Mouse (Mus musculus) right cerebral cortex, adult 18-20 months (tissue): ENCODE data around the gene Pofut1.
A peak's percentile ranks its signal among the peaks of the same experiment; 100 is the strongest.

Experiments used
- DNase-seq: peaks from one replicate; pipeline ENCODE4 v3.0.0; 2022; ENCODE audit warnings: mixed read lengths

The Pofut1 gene

GRCm38 (mm10) chr2:153290938-153291928, 49.9 kb downstream of the Pofut1 start, which contains the start of gene Kif3b:
Kif3b (plus strand) TSS chr2:153291413.
- peak; percentile 90 for DNase-seq

DNA sequence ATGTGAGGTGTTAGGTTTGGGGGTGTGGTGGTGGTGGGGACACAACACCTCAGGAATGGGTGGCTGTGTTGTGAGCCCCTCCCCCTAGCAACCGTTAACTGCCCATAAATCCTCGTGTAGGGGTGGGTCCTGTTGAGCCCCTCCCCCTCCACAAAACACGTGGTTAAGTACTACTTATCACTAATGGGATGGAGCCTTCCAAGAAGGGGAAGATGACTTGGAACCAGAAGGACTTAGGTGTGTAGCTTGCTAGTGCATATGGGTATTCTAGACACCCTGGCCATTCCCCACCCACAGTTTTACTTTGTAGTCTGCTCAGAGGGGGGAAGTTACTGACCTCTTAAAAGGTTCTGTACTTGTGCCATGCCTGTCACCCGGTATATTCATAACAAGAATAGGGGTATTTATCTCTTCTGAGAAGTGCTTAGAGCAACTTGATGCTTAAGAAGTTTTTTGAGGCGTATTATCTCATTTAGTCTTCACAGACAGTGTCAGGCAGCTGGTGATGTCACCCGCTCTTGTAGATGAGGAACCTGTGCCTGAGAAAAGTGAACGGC, 51.0 kb downstream of the Pofut1 start:
- DNase-seq: no peak

GRCm38 (mm10) chr2:153295196-153295595, 53.9 kb downstream of the Pofut1 start:
- DNase-seq: no peak

DNA sequence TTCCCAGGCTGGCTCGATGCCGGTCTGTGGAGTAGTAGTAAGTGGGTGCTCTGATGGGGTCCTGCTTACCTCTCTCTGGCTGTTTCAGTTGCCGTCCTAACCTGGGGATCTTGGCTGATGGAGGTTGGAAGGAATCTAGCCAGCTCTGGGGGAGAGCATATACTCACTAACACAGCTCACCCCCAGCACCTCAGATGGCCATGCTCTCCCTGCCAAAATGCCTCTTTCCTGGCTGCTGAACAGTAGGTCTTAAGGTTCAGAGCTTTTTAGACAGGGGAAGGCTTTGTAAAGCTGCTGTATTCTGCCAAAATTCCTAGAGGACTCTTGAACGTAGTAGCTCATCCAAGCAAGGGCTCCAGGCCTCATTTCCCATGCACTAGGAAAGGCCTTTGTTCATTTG, 56.4 kb downstream of the Pofut1 start:
- no peak for DNase-seq

DNA sequence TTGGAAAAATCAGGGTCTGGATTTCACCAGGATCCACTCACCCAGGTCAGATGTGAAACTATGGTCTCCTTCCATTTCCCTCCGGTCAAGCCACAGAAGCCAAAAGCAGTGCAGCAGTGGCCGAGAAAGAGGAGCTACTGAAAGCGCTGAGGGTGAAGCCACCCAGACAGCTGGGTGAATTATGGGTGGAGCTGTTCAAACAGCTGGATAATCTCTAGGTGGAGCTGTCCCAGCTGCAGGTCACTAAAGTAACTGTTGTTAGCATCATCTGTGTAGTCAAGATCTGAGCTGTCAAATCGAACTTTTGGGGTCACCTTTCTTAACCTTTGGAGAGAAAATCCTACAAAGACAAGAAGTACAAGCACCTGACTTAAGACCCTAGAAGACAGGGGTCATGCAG, 57.1 kb downstream of the Pofut1 start:
- DNase-seq: no peak

DNA sequence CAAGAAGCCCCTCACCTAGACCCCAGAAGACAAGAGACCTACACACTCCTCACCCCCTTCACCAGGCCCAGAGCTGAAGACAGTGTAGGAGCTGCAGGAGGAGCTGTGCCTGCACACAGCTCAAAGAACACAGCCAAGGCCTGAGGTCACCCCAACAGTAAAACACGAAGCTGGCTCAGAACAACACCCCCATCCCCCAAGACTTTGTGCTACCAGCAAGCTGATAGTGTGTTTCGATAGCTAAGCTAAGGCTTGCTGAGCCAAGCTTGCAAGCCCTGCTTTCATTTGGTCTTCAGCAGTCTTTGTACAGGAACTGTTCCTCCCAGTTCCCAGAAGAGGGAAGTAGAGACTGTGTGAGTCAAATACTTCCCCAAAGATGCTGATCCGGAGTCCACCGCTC, 57.5 kb downstream of the Pofut1 start:
- no peak for DNase-seq

DNA sequence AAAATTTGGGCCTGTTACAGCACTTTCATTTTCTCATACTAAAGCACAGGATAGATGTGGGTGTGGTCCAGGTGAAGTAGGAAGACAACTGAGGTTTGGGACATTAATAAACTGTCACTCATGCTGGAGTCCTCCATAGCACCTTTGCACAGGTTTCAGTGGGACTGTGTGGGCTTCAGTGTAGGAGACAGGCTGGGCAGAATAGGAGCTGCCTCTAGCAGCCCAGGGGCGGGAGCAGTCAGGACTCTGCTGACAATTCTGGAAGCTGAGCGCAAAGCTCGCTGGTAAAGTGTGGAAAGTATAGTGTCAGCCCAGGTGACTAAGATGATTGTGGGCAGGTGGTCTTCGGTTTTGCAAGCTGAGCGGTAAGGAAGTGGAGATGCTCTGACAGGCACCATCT, 59.8 kb downstream of the Pofut1 start:
- DNase-seq: no peak

DNA sequence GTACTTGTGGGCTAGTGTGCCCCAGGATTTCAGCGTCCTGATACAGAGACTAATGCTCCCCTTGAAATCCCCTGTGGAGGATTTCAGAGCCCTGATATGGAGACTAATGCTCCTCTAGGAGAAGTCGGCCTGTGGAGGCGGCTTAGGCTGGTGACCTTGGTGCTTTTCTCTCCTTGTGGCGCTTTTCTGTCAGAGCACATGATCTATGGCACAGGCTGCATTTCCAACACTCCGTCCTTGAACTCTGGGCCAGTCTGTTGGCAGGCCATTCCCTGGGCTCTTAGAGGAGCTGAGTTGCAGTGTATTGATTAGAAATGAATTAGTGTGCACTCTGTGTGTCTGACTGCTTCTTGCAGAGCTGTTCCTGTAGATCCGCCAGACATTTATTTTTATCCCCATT, 63.9 kb downstream of the Pofut1 start:
- no peak for DNase-seq

- DNase-seq: no peak
Measured at GRCm38 (mm10) chr2:153308586-153308985, 67.3 kb downstream of the Pofut1 start.

DNA sequence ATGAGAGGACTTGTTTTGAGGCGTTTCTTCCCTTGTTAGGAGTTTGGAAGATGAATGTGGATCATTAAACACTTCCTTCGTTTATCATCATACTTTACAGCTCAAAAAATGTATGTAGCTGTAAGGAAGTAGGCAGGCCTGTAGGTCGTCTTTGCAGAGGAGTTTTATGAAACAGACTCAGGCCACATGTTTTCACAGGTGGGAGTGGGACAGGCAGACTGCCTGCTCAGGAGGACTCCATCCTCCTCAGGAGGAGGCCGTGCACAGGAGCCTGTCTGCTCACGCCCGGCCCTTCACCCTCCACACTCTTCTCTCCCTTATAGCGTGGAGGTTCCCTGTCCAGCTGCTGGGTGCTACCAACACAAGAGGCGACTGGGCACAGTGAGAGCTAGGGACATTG, 67.8 kb downstream of the Pofut1 start:
- DNase-seq: no peak

- DNase-seq: no peak
Measured at GRCm38 (mm10) chr2:153310228-153310627, 68.9 kb downstream of the Pofut1 start.

DNA sequence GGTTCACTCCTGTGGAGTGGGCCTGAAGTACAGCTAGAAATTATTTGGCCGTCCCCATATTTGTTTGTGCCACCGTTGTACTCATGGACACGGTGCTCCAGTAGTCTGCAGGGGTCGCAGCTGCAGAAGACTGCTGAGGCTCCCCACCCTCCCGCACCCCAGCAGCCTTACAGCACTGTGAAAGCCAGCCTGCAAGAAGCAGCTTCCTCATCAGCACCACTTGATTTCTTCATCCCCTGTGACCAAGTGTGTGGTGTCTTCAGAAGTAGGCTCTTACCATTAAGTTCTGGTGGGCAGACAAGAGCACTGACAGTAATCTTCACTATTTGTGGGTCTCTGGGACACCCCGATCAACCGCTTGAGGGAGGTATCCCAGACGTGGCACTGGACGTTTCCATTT, 71.6 kb downstream of the Pofut1 start:
- no peak for DNase-seq

DNA sequence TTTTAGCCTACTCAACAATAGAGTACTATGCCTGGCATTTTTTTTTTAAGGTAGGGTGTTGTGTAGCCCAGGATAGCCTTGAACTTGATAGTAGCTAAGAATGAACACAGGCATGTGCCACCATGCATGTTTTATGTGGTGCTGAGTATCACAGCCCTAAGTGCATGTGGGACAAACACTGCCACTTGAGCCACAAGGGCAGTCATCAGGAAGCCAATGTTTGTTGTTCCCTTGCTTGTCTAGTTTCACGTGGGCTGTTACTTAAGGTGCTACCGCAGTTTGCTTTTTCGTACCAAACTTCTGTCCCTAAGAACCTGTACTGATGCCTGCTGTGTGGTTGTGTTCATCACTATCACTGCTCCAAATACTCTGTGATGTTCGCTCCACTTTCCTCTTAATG, 77.1 kb downstream of the Pofut1 start:
- DNase-seq: no peak

DNA sequence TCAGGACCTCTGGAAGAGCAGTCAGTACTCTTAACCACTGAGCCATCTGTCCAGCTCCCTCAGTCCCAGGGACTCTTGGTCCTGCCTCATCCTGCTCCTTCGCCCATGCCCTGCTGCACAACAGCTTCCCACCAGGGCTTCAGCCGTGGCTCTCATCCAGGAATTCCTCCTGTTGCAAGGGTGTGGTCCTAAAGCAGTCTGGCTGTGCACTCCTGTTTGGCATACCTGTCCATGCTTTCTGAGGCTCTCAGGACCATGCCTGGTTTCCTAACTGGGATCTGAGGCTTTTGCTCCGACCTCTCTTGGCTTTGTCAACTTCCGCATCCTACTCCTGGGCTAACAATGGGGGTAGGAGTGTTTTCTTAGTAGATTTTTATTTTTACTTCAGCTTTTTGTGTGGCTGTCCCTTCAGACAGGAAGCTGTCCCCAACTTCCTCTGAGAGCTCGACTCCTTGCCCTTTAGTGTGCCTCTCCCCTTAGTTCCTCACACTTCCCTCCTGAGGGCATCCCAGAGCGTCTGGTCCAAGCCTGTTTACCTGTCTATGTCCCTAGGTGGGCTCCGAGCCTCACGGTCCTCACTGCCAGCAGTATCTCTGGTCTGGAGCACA, 77.8 kb downstream of the Pofut1 start:
- no peak for DNase-seq
